ENCODE assay signal across 18 mouse cellular contexts in genomic region chr2:172866356-172866755, GRCm38 (mm10).
DNase-seq lines count a peak whose midpoint lies in the region; ATAC-seq and TF ChIP-seq lines count a peak whose summit lies in the region.
"Had no signal": no experiment of that assay in that cellular context is flagged by ENCODE, and none has a peak within 500 bp of the region (broad histone marks: within the 10 kb centered on the region; RNA-seq: fewer than 3 reads in every experiment).

No protein-coding gene starts in this region.

- H3K27ac ChIP-seq in heart, embryonic 16.5 days (ENCODE audit: low read length): peak overlapping the region; percentile 83
- H3K27ac ChIP-seq in embryonic facial prominence, embryonic 10.5 days (replicated peaks): 0 out of 2 replicates have a peak overlapping the region, but pooled peaks have one; percentile 55
- peak overlapping the region; percentile 89 for H3K27ac ChIP-seq in limb, embryonic 12.5 days
- H3K27ac ChIP-seq in cerebellum, adult 2 months (ENCODE audit: insufficient read depth, low read length): no peak overlapping the region
- H3K27ac ChIP-seq in midbrain, embryonic 15.5 days: no peak overlapping the region
- H3K27ac ChIP-seq: hindbrain, embryonic 13.5 days had no signal

- intact Hi-C loops in heart, postnatal 10 days (cut with DNase I): no loop called here

- WGBS in heart, embryonic 16.5 days: 54% methylated on average over 5 of the region's 5 CpGs
- WGBS in embryonic facial prominence, embryonic 10.5 days: 86% methylated on average over 5 of the region's 5 CpGs
- WGBS in limb, embryonic 12.5 days: 75% methylated on average over 5 of the region's 5 CpGs
- WGBS in cerebellum, adult 2 months: 75% methylated on average over 5 of the region's 5 CpGs
- WGBS in midbrain, embryonic 15.5 days: 73% methylated on average over 5 of the region's 5 CpGs

- H3K4me3 ChIP-seq in heart, embryonic 16.5 days (ENCODE audit: low read length): no peak overlapping the region
- H3K4me3 ChIP-seq in embryonic facial prominence, embryonic 10.5 days: no peak overlapping the region
- no peak overlapping the region for H3K4me3 ChIP-seq in limb, embryonic 12.5 days (replicated peaks)
- H3K4me3 ChIP-seq in cerebellum, adult 2 months (replicated peaks; ENCODE audit: insufficient read depth, low read depth, low read length): no peak overlapping the region
- no peak overlapping the region for H3K4me3 ChIP-seq in midbrain, embryonic 15.5 days
- H3K4me3 ChIP-seq: hindbrain, embryonic 13.5 days; megakaryocyte, embryonic 14.5 days had no signal

- DNase-seq in heart, postnatal 10 days: no peak
- peak; percentile 68 for DNase-seq in ES-CJ7 (ENCODE audit: low read depth, low spot score)
- DNase-seq in embryonic facial prominence, embryonic 10.5 days (ENCODE audit: low spot score): no peak
- DNase-seq in cerebellum, adult 2 months: no peak
- DNase-seq: cerebellum, postnatal 25 days; forebrain, postnatal 0 days; kidney, adult 11 months; kidney, postnatal 25 days; layer of hippocampus, adult 9-11 months; liver; retina, postnatal 1 day had no signal

- no peak for TF ChIP-seq POLR2A in cerebellum, adult 2 months (IDR thresholded peaks at IDR 0.05; ENCODE audit: borderline replicate concordance, insufficient read depth, low read length)

- no peak for ATAC-seq in heart, embryonic 16.5 days (replicated peaks; ENCODE audit: extremely low read depth, insufficient read depth, low FRiP score)
- ATAC-seq in limb, embryonic 12.5 days (ENCODE audit: insufficient number of reproducible peaks, insufficient read depth, low FRiP score, low TSS enrichment, low read depth): no peak
- no peak for ATAC-seq in midbrain, embryonic 15.5 days (replicated peaks)
- ATAC-seq: forebrain, postnatal 0 days; midbrain, embryonic 16.5 days had no signal

- no peak overlapping the region for H3K4me2 ChIP-seq in heart, embryonic 16.5 days (ENCODE audit: low read depth, low read length)
- no peak overlapping the region for H3K4me2 ChIP-seq in limb, embryonic 12.5 days
- H3K4me2 ChIP-seq in midbrain, embryonic 15.5 days: no peak overlapping the region
- H3K4me2 ChIP-seq: hindbrain, embryonic 13.5 days had no signal

- no peak overlapping the region for H3K9ac ChIP-seq in heart, embryonic 16.5 days (ENCODE audit: low read length)
- no peak overlapping the region for H3K9ac ChIP-seq in limb, embryonic 12.5 days (replicated peaks)
- H3K9ac ChIP-seq in midbrain, embryonic 15.5 days: no peak overlapping the region
- H3K9ac ChIP-seq: forebrain, postnatal 0 days; hindbrain, embryonic 13.5 days had no signal

- H3K9me3 ChIP-seq in heart, embryonic 16.5 days (replicated peaks; ENCODE audit: control insufficient read depth, low read length): no peaks in the 10 kb centered on the region
- peaks cover 9% of the 10 kb centered on the region for H3K9me3 ChIP-seq in embryonic facial prominence, embryonic 10.5 days
- H3K9me3 ChIP-seq in limb, embryonic 12.5 days: peaks cover 13% of the 10 kb centered on the region
- H3K9me3 ChIP-seq in midbrain, embryonic 15.5 days: no peaks in the 10 kb centered on the region

- peaks cover 3% of the 10 kb centered on the region; the same call in 1 of the 2 replicates for H3K36me3 ChIP-seq in heart, embryonic 16.5 days (ENCODE audit: control insufficient read depth, insufficient read depth)
- H3K36me3 ChIP-seq in embryonic facial prominence, embryonic 10.5 days (replicated peaks): peaks cover 33% of the 10 kb centered on the region
- H3K36me3 ChIP-seq in limb, embryonic 12.5 days: peaks cover 26% of the 10 kb centered on the region
- no peaks in the 10 kb centered on the region for H3K36me3 ChIP-seq in midbrain, embryonic 15.5 days (replicated peaks)
- H3K36me3 ChIP-seq: G1E had no signal

- TF ChIP-seq CTCF in cerebellum, adult 2 months (IDR thresholded peaks at IDR 0.05; ENCODE audit: borderline replicate concordance, insufficient read depth, low read depth, low read length): no peak

- H3K27me3 ChIP-seq in heart, embryonic 16.5 days (ENCODE audit: control insufficient read depth, insufficient read depth, low read length): no peaks in the 10 kb centered on the region
- H3K27me3 ChIP-seq in embryonic facial prominence, embryonic 10.5 days (replicated peaks; ENCODE audit: low read depth, poor library complexity, severe bottlenecking): peaks cover 19% of the 10 kb centered on the region; the same call in 1 of the 2 replicates
- H3K27me3 ChIP-seq in limb, embryonic 12.5 days: peaks cover 6% of the 10 kb centered on the region; the same call in 1 of the 2 replicates
- no peaks in the 10 kb centered on the region for H3K27me3 ChIP-seq in cerebellum, adult 2 months (ENCODE audit: control insufficient read depth, insufficient read depth, low read length)
- H3K27me3 ChIP-seq in midbrain, embryonic 15.5 days (replicated peaks): no peaks in the 10 kb centered on the region

- H3K4me1 ChIP-seq in heart, embryonic 16.5 days (ENCODE audit: control insufficient read depth, insufficient read depth, low read length): peaks cover 56% of the 10 kb centered on the region
- H3K4me1 ChIP-seq in embryonic facial prominence, embryonic 10.5 days: peaks cover 43% of the 10 kb centered on the region
- peaks cover 52% of the 10 kb centered on the region for H3K4me1 ChIP-seq in limb, embryonic 12.5 days (replicated peaks)
- H3K4me1 ChIP-seq in cerebellum, adult 2 months (ENCODE audit: control insufficient read depth, insufficient read depth, low read length): 0 out of 2 replicates have a peak, but pooled peaks cover 3% of the 10 kb centered on the region
- peaks cover 10% of the 10 kb centered on the region for H3K4me1 ChIP-seq in midbrain, embryonic 15.5 days
- H3K4me1 ChIP-seq: megakaryocyte, embryonic 14.5 days had no signal

Comparison
In these comparisons a context has a peak if more than half of its experiments do, and no peak if none do; other contexts are left out.
1. H3K27ac ChIP-seq: peak in heart, embryonic 16.5 days (single experiment), embryonic facial prominence, embryonic 10.5 days (single experiment) and limb, embryonic 12.5 days (single experiment); none in cerebellum, adult 2 months (single experiment) and midbrain, embryonic 15.5 days (single experiment).